Mouse (Mus musculus): Measurements from ENCODE around the gene Tmem106c.

DNA sequence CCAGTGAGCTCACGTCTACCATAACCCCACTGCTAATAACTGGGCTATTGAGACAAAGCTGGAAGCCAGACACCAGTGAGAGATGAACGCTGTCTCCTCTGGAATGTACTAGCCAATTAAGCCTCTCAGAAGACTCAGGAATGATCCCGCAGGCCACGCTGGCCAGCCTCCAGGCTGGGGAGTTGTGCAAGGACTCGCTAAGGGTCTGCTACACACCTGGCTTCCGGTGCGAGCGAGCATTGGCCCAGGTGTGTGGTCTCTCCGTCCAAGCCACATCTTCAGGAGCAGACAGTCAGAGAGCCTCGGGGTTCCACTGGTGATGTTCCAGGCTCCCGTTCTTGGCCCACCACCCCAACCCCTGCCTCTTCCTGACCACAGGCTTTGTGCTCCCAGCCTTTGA lies 7.6 kb upstream of the Tmem106c start:
- TF ChIP-seq POLR2A (IDR thresholded peaks at IDR 0.05; ENCODE audit: insufficient read length, low read depth) (no peak), E2F4 (IDR thresholded peaks at IDR 0.05; ENCODE audit: insufficient read depth) (no peak), MAX (IDR thresholded peaks at IDR 0.05; ENCODE audit: low read depth) (no peak), TCF12 (IDR thresholded peaks at IDR 0.05; ENCODE audit: insufficient read depth, poor library complexity, severe bottlenecking) (no peak), CEBPB (IDR thresholded peaks at IDR 0.05; ENCODE audit: insufficient read depth, poor library complexity, severe bottlenecking) (no peak), USF1 (IDR thresholded peaks at IDR 0.05; ENCODE audit: low read depth) (no peak), POLR2AphosphoS2 (IDR thresholded peaks at IDR 0.05; ENCODE audit: insufficient read length, low read depth) (no peak), MYOG (IDR thresholded peaks at IDR 0.05; ENCODE audit: control insufficient read depth in 1 of 3, insufficient read depth in 1 of 3, insufficient read length in 2 of 3, low read depth in 2 of 3) (no peak), TCF3 (IDR thresholded peaks at IDR 0.05; ENCODE audit: insufficient read length, low read depth) (no peak), REST (IDR thresholded peaks at IDR 0.05; ENCODE audit: insufficient read depth, insufficient read length) (no peak), MYOD1 (IDR thresholded peaks at IDR 0.05; ENCODE audit: control insufficient read depth in 1 of 3, insufficient read length in 2 of 3, low read depth in 2 of 3) (no peak)
